Mouse (Mus musculus) ES-Bruce4 (cell line): ENCODE data around the gene Kif26b. TPM values are rescaled to one million over a fixed set of nuclear protein-coding genes. Genes with fewer than 3 reads are reported as not detected.

Experiments
- H3K27ac ChIP-seq: 2 replicates; pipeline ENCODE4 v1.5.1; 2012; ENCODE audit warnings: low read length, inconsistent platforms; ENCODE audit not compliant: insufficient read depth
- H3K27me3 ChIP-seq: 2 replicates; pipeline ENCODE4 v1.6.1; 2012; ENCODE audit warnings: mild to moderate bottlenecking, low read length, inconsistent platforms; ENCODE audit not compliant: control insufficient read depth, poor library complexity, insufficient read depth, severe bottlenecking
- H3K36me3 ChIP-seq: 2 replicates; pipeline ENCODE4 v1.6.1; 2012; ENCODE audit warnings: inconsistent platforms, mild to moderate bottlenecking, low read length, moderate library complexity; ENCODE audit not compliant: control insufficient read depth, poor library complexity, insufficient read depth, severe bottlenecking
- H3K4me1 ChIP-seq: one replicate; pipeline ENCODE4 v1.8.1; 2011; ENCODE audit warnings: low read length; ENCODE audit not compliant: control insufficient read depth, insufficient read depth
- H3K4me3 ChIP-seq: 2 replicates; pipeline ENCODE4 v1.5.1; 2011; ENCODE audit warnings: low read depth, mild to moderate bottlenecking, low read length
- H3K9ac ChIP-seq: 2 replicates; pipeline ENCODE4 v1.6.1; 2012; ENCODE audit warnings: low read depth, mild to moderate bottlenecking, inconsistent platforms; ENCODE audit not compliant: poor library complexity, severe bottlenecking
- H3K9me3 ChIP-seq: replicated peaks from 2 replicates; pipeline ENCODE4 v1.6.1; 2012; ENCODE audit warnings: mild to moderate bottlenecking, low read length, inconsistent platforms; ENCODE audit not compliant: control insufficient read depth, poor library complexity, insufficient read depth, severe bottlenecking
- CTCF ChIP-seq: IDR thresholded peaks from one replicate; pipeline ENCODE4 v1.8.1; 2011; ENCODE audit warnings: low read depth, low read length
- EP300 ChIP-seq: IDR thresholded peaks from 2 replicates; pipeline ENCODE4 v1.6.1; 2011; ENCODE audit warnings: low read depth, low read length; ENCODE audit not compliant: insufficient read depth
- POLR2A ChIP-seq: IDR thresholded peaks from one replicate; pipeline ENCODE4 v1.8.1; 2011; ENCODE audit warnings: low read length; ENCODE audit not compliant: insufficient read depth
- polyA plus RNA-seq: library from polyadenylated mRNA; stranded (reverse); fragments of >200 nt; gene quantifications from 2 replicates; pipeline ENCODE4 v1.2.4, GENCODE M21; 2011; ENCODE audit warnings: low read depth; ENCODE audit not compliant: missing spikeins, insufficient read depth, insufficient read length

Kif26b gene
- polyA plus RNA-seq, 1 experiment = 0.31 TPM

DNA sequence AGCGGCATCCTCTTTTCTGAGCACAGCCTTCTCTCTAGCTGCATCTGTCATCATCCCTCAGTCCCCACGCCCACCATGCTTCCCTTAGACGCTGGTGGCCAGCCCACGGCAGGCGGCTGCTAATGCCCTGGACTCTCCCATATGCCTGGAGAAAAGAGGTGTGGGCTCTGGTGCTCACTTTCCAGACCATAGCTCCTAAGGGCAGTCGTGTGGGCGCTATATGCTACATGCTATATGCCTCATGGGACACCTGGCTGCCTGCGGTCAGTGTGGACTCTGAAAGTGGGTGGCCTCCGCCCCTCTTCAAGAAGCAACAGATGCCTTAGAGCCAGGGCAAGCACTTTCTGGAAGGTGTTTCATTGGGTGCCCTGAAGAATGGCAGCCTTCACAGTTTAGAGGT, 306.9 kb downstream of the Kif26b start:
- H3K36me3 ChIP-seq = no peaks in the 10 kb centered on the region
- no peaks in the 10 kb centered on the region for H3K27me3 ChIP-seq
- H3K9ac ChIP-seq = no peak overlapping the region
- TF ChIP-seq POLR2A (no peak), EP300 (no peak), CTCF (no peak)
- no peaks in the 10 kb centered on the region for H3K9me3 ChIP-seq
- no peak overlapping the region for H3K27ac ChIP-seq
- H3K4me3 ChIP-seq = no peak overlapping the region
- H3K4me1 ChIP-seq = no peaks in the 10 kb centered on the region

DNA sequence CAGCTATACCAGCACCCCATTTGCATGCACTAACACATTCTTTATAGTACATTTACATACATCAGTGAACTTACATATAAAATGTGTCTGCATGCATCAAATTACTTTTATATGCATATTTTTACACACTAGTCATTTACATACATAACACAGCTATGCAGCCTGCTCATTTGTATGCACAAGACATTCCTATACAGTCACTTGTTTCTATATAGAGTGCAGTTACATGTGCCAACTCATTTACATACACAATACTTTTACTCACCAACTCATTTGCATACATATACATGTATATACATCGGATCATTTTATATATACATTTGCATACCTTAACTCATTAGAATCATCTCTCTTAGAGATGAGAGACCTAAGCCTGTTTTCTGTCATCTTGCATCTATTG, 308.1 kb downstream of the Kif26b start:
- no peaks in the 10 kb centered on the region for H3K36me3 ChIP-seq
- no peaks in the 10 kb centered on the region for H3K4me1 ChIP-seq
- H3K9ac ChIP-seq = no peak overlapping the region
- no peaks in the 10 kb centered on the region for H3K9me3 ChIP-seq
- H3K27me3 ChIP-seq = no peaks in the 10 kb centered on the region; the same call in 1 of the 2 replicates
- TF ChIP-seq CTCF (no peak), POLR2A (no peak), EP300 (no peak)
- no peak overlapping the region for H3K27ac ChIP-seq
- H3K4me3 ChIP-seq = no peak overlapping the region

DNA sequence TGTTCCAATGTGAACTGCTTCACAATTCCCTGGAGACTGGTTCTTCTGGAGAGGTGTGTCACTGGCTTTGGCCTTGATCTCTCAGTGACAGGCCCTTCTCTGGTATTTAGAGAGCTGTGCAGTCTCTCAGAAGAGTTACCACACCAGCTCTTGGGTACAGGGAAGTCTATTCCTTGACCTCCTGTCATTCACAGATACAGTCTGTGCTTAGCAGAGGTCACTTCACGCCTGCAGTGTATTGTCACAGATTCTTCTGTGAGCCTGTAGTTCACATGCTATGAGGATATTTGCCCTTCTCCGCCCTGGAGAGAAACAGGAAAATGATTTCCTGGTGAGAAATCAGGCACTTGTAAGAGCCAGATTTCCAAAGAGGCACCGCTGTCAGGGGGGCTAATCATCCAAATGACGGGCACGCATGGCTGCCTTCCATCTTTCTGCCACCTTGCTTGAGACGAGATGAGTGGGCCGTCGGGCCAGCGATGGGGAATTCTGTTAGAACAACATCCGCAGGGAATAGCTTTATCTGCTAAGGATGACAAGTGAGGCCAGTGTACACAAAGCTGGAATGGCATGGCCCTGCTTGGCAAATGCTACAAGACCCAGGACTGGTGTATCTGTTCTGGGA, 309.9 kb downstream of the Kif26b start:
- H3K4me1 ChIP-seq = no peaks in the 10 kb centered on the region
- no peak overlapping the region for H3K4me3 ChIP-seq
- TF ChIP-seq CTCF (no peak), POLR2A (no peak), EP300 (no peak)
- no peaks in the 10 kb centered on the region; the same call in 1 of the 2 replicates for H3K27me3 ChIP-seq
- H3K9me3 ChIP-seq = no peaks in the 10 kb centered on the region
- H3K9ac ChIP-seq = no peak overlapping the region
- no peaks in the 10 kb centered on the region for H3K36me3 ChIP-seq
- H3K27ac ChIP-seq = no peak overlapping the region

DNA sequence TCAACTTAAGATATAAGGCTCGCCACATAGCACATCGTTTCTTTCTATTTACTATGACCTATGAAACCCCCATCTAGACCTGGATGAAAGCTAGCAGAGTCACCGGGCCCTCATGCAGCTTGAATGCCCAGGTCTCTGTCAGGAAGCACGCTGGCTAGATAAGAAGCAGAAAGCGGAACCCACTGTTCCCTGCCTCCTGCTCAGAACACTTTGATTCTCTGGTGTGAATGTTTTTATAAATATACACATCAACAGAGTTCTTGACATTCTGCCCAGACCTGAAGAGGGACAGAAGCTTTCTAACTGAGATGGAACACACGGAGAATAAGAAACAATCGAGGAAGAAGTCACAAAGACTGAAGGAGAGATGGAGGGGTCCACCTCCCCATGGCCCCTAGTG, 311.4 kb downstream of the Kif26b start:
- no peak for TF ChIP-seq POLR2A
- no peak for TF ChIP-seq EP300
- no peak for TF ChIP-seq CTCF
- H3K27me3 ChIP-seq = no peaks in the 10 kb centered on the region; the same call in 1 of the 2 replicates
- H3K4me3 ChIP-seq = no peak overlapping the region
- H3K4me1 ChIP-seq = no peaks in the 10 kb centered on the region
- no peak overlapping the region for H3K27ac ChIP-seq
- H3K9me3 ChIP-seq = no peaks in the 10 kb centered on the region
- no peak overlapping the region for H3K9ac ChIP-seq
- H3K36me3 ChIP-seq = no peaks in the 10 kb centered on the region

DNA sequence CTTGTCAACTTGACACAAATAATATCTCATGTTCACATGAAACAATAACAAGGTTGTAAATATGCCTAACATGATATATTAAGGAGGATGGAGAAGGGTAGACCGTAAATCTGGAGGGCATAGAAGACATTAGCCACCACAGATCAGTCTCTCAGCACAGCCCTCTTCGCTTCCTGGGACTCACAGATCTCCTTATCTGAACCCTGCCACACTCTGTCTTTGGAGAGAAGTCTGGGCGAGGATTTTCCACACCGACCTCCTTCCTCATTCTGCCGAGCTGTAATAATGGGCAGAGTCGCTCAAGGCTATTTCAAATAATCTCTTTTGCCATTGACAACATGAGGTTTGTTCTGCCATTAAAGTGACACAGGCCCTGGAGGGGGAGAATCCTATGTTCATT, 315.9 kb downstream of the Kif26b start:
- Histone ChIP-seq H3K36me3 (no peaks in the 10 kb centered on the region), H3K27ac (no peak overlapping the region), H3K9ac (no peak overlapping the region), H3K4me1 (no peaks in the 10 kb centered on the region), H3K4me3 (no peak overlapping the region), H3K9me3 (peaks cover 3% of the 10 kb centered on the region; the same call in 1 of the 2 replicates), H3K27me3 (peaks cover 12% of the 10 kb centered on the region)
- TF ChIP-seq CTCF = no peak
- TF ChIP-seq POLR2A = no peak
- no peak for TF ChIP-seq EP300

DNA sequence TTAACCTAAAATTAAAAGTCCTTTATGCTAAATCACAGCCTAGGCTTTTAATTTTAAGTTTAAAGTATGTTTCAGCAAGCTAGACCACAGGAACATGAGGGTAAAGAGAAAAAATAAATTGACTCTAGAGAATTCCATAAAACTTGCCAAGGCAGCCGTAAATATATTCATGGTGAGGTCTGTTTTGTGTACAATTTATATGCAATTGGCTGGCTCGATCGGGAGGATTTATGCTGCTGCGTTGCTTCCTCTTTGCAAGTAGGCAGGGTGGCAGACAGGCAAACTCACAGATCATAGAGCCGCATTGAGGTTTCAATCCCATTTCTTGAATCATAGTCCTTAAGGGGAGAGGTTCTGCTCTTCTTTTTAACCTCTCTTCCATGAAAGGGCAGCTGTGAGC, 318.6 kb downstream of the Kif26b start:
- Histone ChIP-seq H3K4me3 (no peak overlapping the region), H3K9me3 (peaks cover 3% of the 10 kb centered on the region; the same call in 1 of the 2 replicates), H3K27ac (no peak overlapping the region), H3K9ac (no peak overlapping the region), H3K36me3 (no peaks in the 10 kb centered on the region), H3K4me1 (peaks cover 1% of the 10 kb centered on the region), H3K27me3 (peaks cover 16% of the 10 kb centered on the region)
- no peak for TF ChIP-seq CTCF
- TF ChIP-seq EP300 = no peak
- no peak for TF ChIP-seq POLR2A
